ENCODE assay signal across 8 mouse cellular contexts in genomic region chr9:31082054-31082666, GRCm38 (mm10). TPM values are rescaled to one million over a fixed set of nuclear protein-coding genes. Genes with fewer than 3 reads are reported as not detected.
DNase-seq lines count a peak whose midpoint lies in the region; ATAC-seq and TF ChIP-seq lines count a peak whose summit lies in the region.

No protein-coding gene starts in this region.

- H3K27ac ChIP-seq in midbrain, embryonic 15.5 days, result no peak overlapping the region
- no peak overlapping the region for H3K27ac ChIP-seq in spleen, adult 2 months (ENCODE audit: insufficient read depth, low read length)

- TF ChIP-seq POLR2A in spleen, adult 2 months (IDR thresholded peaks at IDR 0.05; ENCODE audit: low read depth, low read length), result no peak

- intact Hi-C loops in left cerebral cortex, postnatal 4 days (cut with DNase I), result loop anchor here (2.0 to 10.0 kb wide), 3 partner anchors 139 to 637 kb away; partner anchors contain the start of gene Adamts8

- H3K9me3 ChIP-seq in midbrain, embryonic 15.5 days, result no peaks in the 10 kb centered on the region

- TF ChIP-seq CTCF in spleen, adult 2 months (IDR thresholded peaks at IDR 0.05; ENCODE audit: extremely low read depth, insufficient read depth, insufficient read length, insufficient replicate concordance), result peak; percentile 82; the same call in 1 of the 2 replicates

- H3K4me2 ChIP-seq in midbrain, embryonic 15.5 days, result peak overlapping the region; percentile 45

- H3K36me3 ChIP-seq in midbrain, embryonic 15.5 days (replicated peaks), result no peaks in the 10 kb centered on the region
- no peaks in the 10 kb centered on the region for H3K36me3 ChIP-seq in spleen, adult 2 months (ENCODE audit: control insufficient read depth, insufficient read depth, low read length)

- WGBS in midbrain, embryonic 15.5 days, result 7% methylated on average over 15 of the region's 15 CpGs
- 17% methylated on average over 15 of the region's 15 CpGs for WGBS in spleen, adult 2 months

- ATAC-seq in midbrain, embryonic 15.5 days (replicated peaks), result peak; percentile 63; the same call in 1 of the 2 replicates

- H3K4me1 ChIP-seq in midbrain, embryonic 15.5 days, result peaks cover 8% of the 10 kb centered on the region
- no peaks in the 10 kb centered on the region for H3K4me1 ChIP-seq in spleen, adult 2 months (ENCODE audit: control insufficient read depth, insufficient read depth, insufficient read length)

- H3K4me3 ChIP-seq in midbrain, embryonic 15.5 days, result peak overlapping the region; percentile 29
- H3K4me3 ChIP-seq in spleen, adult 2 months (ENCODE audit: extremely low read depth, insufficient read depth, insufficient read length), result no peak overlapping the region

- H3K27me3 ChIP-seq in midbrain, embryonic 15.5 days (replicated peaks), result no peaks in the 10 kb centered on the region
- H3K27me3 ChIP-seq in spleen, adult 2 months (ENCODE audit: control insufficient read depth, insufficient read depth, low read length), result no peaks in the 10 kb centered on the region

- 0 out of 2 replicates have a peak overlapping the region, but pooled peaks have one; percentile 11 for H3K9ac ChIP-seq in midbrain, embryonic 15.5 days

- DNase-seq in 3134 (ENCODE audit: extremely low read depth, insufficient read length, low spot score), result peak; percentile 42
- peak; percentile 47 for DNase-seq in adrenal gland, adult 8-10 months
- peak; percentile 70 for DNase-seq in embryo, embryonic 9.5 days (ENCODE audit: extremely low spot score)
- peak; percentile 92 for DNase-seq in heart, adult 11 months
- peak; percentile 28 for DNase-seq in kidney, adult 11 months
- peak; percentile 76 for DNase-seq in left cerebral cortex, postnatal 4 days
- peak; percentile 34 to 68 for DNase-seq in spleen, adult 2 months (ENCODE audit: low read depth in 1 of 2, low spot score in 2 of 2)

RNA-seq across cellular contexts. Expression of gene St14, which starts 49.5 kb away (rescaled TPM):
- 1 to 10 TPM in 1 of 4 experiments, under 1 TPM in 3; 0.65 to 1.1 (median 0.84) TPM for total RNA-seq in adrenal gland, adult 8-10 months (2022)
- under 1 TPM; 0.34 to 0.40 TPM for total RNA-seq in left cerebral cortex, postnatal 4 days (2021)
- polyA plus RNA-seq in midbrain, embryonic 15.5 days (2015; fragmentation: Nextera tagmentation; extraction: Ambion mirVana), result 0.89 and 1.1 TPM in 2 replicates
- polyA plus RNA-seq in spleen, adult 2 months (2012; rRNA removed), result 12.9 and 15.9 TPM in 2 replicates

RNA-seq across cellular contexts. Expression of gene Zbtb44, which starts 51.7 kb away (rescaled TPM):
- total RNA-seq in adrenal gland, adult 8-10 months (2022), result 10 to 100 TPM; 44.8 to 62.2 (median 51.1) TPM
- 10 to 100 TPM; 44.9 TPM for total RNA-seq in left cerebral cortex, postnatal 4 days (2021)
- polyA plus RNA-seq in midbrain, embryonic 15.5 days (2015; fragmentation: Nextera tagmentation; extraction: Ambion mirVana), result 5.0 and 5.4 TPM in 2 replicates
- 4.5 and 5.4 TPM in 2 replicates for polyA plus RNA-seq in spleen, adult 2 months (2012; rRNA removed)

Comparison
In these comparisons a context has a peak if more than half of its experiments do, and no peak if none do; other contexts are left out.
1. DNase-seq: peak in every context shown above with its lines; median percentile 92 in heart, adult 11 months; 76 in left cerebral cortex, postnatal 4 days; 70 in embryo, embryonic 9.5 days; 51 in spleen, adult 2 months; 47 in adrenal gland, adult 8-10 months; 42 in 3134; 28 in kidney, adult 11 months.